ENCODE assay signal across 8 mouse cellular contexts in the genomic region with DNA sequence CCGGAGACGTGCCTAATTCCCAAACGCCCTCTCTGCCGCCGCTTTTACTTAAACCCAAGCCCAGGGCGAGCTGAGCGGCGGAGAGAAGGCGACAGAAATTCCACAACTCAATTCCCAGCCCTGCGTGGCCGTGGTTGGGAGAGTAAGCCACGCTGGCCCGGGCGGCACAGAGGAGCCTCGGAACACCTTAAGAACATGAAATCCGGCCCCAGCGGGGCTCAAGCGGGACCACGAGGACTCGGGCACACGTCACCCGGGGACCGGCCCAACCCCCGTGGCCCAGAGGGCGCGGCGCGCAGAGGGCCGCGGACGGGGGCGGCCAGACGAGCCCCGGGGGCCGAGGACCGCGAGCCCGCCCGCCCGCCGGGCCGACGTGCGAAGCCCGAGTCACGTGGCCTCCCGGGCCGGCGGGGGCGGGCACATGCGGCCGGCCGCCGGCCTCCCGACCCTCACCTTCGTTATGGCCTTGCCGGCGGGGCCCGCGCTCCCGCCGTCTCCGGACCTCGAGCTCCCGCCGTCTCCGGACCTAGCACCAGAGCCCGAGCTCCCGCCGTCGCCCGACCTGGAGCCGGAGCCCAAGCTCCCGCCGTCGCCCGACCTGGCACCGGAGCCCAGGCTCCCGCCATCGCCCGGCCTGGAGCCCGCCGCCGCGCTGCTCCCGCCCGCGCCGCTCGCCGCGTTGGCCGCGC. TPM values are rescaled to one million over a fixed set of nuclear protein-coding genes. Genes with fewer than 3 reads are reported as not detected.
A peak's percentile ranks its signal among the peaks of the same experiment; 100 is the strongest.
DNase-seq lines count a peak whose midpoint lies in the region; ATAC-seq and TF ChIP-seq lines count a peak whose summit lies in the region.

No protein-coding gene starts in this region.

- H3K4me1 ChIP-seq in bone marrow macrophage, adult 2 months (ENCODE audit: control insufficient read depth, insufficient read depth, low read length) = peaks cover 27% of the 10 kb centered on the region
- peaks cover 25% of the 10 kb centered on the region for H3K4me1 ChIP-seq in forebrain, embryonic 15.5 days
- peaks cover 18% of the 10 kb centered on the region for H3K4me1 ChIP-seq in lung, embryonic 16.5 days (replicated peaks; ENCODE audit: control insufficient read depth, insufficient read depth, low read length)

- peaks cover 3% of the 10 kb centered on the region; the same call in 1 of the 2 replicates for H3K36me3 ChIP-seq in forebrain, embryonic 15.5 days
- H3K36me3 ChIP-seq in lung, embryonic 16.5 days (ENCODE audit: control insufficient read depth, insufficient read depth, low read length) = peaks cover 14% of the 10 kb centered on the region

- H3K27ac ChIP-seq in bone marrow macrophage, adult 2 months (ENCODE audit: insufficient read depth, low read depth, low read length) = peak overlapping the region; percentile 87
- peak overlapping the region; percentile 97 for H3K27ac ChIP-seq in forebrain, embryonic 15.5 days (replicated peaks)
- peak overlapping the region; percentile 97 for H3K27ac ChIP-seq in lung, embryonic 16.5 days (ENCODE audit: low read length)

- H3K4me2 ChIP-seq in forebrain, embryonic 15.5 days (replicated peaks) = peak overlapping the region; percentile 83
- peak overlapping the region; percentile 83 for H3K4me2 ChIP-seq in lung, embryonic 16.5 days (ENCODE audit: low read depth, low read length)

- DNase-seq in heart, postnatal 36 days = peak; percentile 68 to 79
- DNase-seq in layer of hippocampus, adult 9-11 months = peak; percentile 35
- peak; percentile 48 for DNase-seq in ovary, adult 18-20 months (ENCODE audit: low spot score)
- peak; percentile 38 to 41 for DNase-seq in thymus, postnatal 10 days (ENCODE audit: low spot score in 2 of 2)

- WGBS in forebrain, embryonic 15.5 days = 7% methylated on average over 58 of the region's 94 CpGs
- 1% methylated on average over 72 of the region's 94 CpGs for WGBS in lung, embryonic 16.5 days

- peak; percentile 1 for ATAC-seq in CD4-positive, CD25-positive, alpha-beta regulatory T cell, adult 4 months
- peak; percentile 36 for ATAC-seq in forebrain, embryonic 15.5 days (replicated peaks)
- peak; percentile 18 for ATAC-seq in lung, embryonic 16.5 days (ENCODE audit: low read depth)

- H3K9me3 ChIP-seq in forebrain, embryonic 15.5 days = no peaks in the 10 kb centered on the region
- H3K9me3 ChIP-seq in lung, embryonic 16.5 days (ENCODE audit: control insufficient read depth, low read length) = no peaks in the 10 kb centered on the region

- H3K27me3 ChIP-seq in forebrain, embryonic 15.5 days = no peaks in the 10 kb centered on the region
- no peaks in the 10 kb centered on the region for H3K27me3 ChIP-seq in lung, embryonic 16.5 days (ENCODE audit: control insufficient read depth, insufficient read depth, low read depth, low read length)

- H3K9ac ChIP-seq in forebrain, embryonic 15.5 days (replicated peaks) = peak overlapping the region; percentile 93
- H3K9ac ChIP-seq in lung, embryonic 16.5 days (ENCODE audit: low read length) = peak overlapping the region; percentile 98

- no peak for TF ChIP-seq CTCF in bone marrow macrophage, adult 2 months (IDR thresholded peaks at IDR 0.05; ENCODE audit: low read depth, low read length)

- intact Hi-C loops in heart, postnatal 36 days (cut with DNase I) = loop anchor here (5.0 to 10.0 kb wide), 3 partner anchors 162 to 900 kb away; partner anchors contain the start of genes Dnajc13, Nphp3 and Srprb

- peak overlapping the region; percentile 86 for H3K4me3 ChIP-seq in bone marrow macrophage, adult 2 months (ENCODE audit: insufficient read depth, low read length)
- H3K4me3 ChIP-seq in forebrain, embryonic 15.5 days = peak overlapping the region; percentile 97
- H3K4me3 ChIP-seq in lung, embryonic 16.5 days (ENCODE audit: low read length) = peak overlapping the region; percentile 96

- TF ChIP-seq POLR2A in bone marrow macrophage, adult 2 months (IDR thresholded peaks at IDR 0.05; ENCODE audit: borderline replicate concordance, low read depth, low read length) = no peak

RNA-seq across cellular contexts. Expression of gene Cdv3, which starts 0.9 kb away (rescaled TPM):
- 100 to 1,000 TPM in 1 of 2 experiments, 10 to 100 TPM in 1; 97.5 to 227 TPM for polyA plus RNA-seq in CD4-positive, CD25-positive, alpha-beta regulatory T cell, adult 4 months (2017; shearing (Covaris generic))
- 87.7 and 93.1 TPM in 2 replicates for polyA plus RNA-seq in bone marrow macrophage, adult 2 months (2012; ENCODE audit: insufficient read depth, insufficient read length, missing spikeins)
- 74.1 and 92.1 TPM in 2 replicates for polyA plus RNA-seq in forebrain, embryonic 15.5 days (2015; fragmentation: Nextera tagmentation; extraction: Ambion mirVana)
- total RNA-seq in heart, postnatal 36 days (2021) = 100 to 1,000 TPM; 120 to 123 TPM
- 88.8 and 92.7 TPM in 2 replicates for polyA plus RNA-seq in lung, embryonic 16.5 days (2015; fragmentation: Nextera tagmentation; extraction: Ambion mirVana)

RNA-seq across cellular contexts. Expression of gene Topbp1, which starts 59.7 kb away (rescaled TPM):
- polyA plus RNA-seq in CD4-positive, CD25-positive, alpha-beta regulatory T cell, adult 4 months (2017; shearing (Covaris generic)) = 10 to 100 TPM; 25.0 to 27.5 TPM
- polyA plus RNA-seq in bone marrow macrophage, adult 2 months (2012; ENCODE audit: insufficient read depth, insufficient read length, missing spikeins) = 43.9 and 49.4 TPM in 2 replicates
- 38.4 and 38.5 TPM in 2 replicates for polyA plus RNA-seq in forebrain, embryonic 15.5 days (2015; fragmentation: Nextera tagmentation; extraction: Ambion mirVana)
- total RNA-seq in heart, postnatal 36 days (2021) = 10 to 100 TPM in 1 of 2 experiments, 1 to 10 TPM in 1; 9.1 to 13.2 TPM
- polyA plus RNA-seq in lung, embryonic 16.5 days (2015; fragmentation: Nextera tagmentation; extraction: Ambion mirVana) = 57.7 and 64.0 TPM in 2 replicates

RNA-seq across cellular contexts. Expression of gene 1300017J02Rik, which starts 59.9 kb away (rescaled TPM):
- not detected for polyA plus RNA-seq in CD4-positive, CD25-positive, alpha-beta regulatory T cell, adult 4 months (2017; shearing (Covaris generic))
- polyA plus RNA-seq in bone marrow macrophage, adult 2 months (2012; ENCODE audit: insufficient read depth, insufficient read length, missing spikeins) = not detected in 2 replicates
- 1.4 and 1.6 TPM in 2 replicates for polyA plus RNA-seq in forebrain, embryonic 15.5 days (2015; fragmentation: Nextera tagmentation; extraction: Ambion mirVana)
- total RNA-seq in heart, postnatal 36 days (2021) = not detected
- 2.3 and 4.0 TPM in 2 replicates for polyA plus RNA-seq in lung, embryonic 16.5 days (2015; fragmentation: Nextera tagmentation; extraction: Ambion mirVana)

Comparison
In these comparisons a context has a peak if more than half of its experiments do, and no peak if none do; other contexts are left out.
1. Peak in every context shown above with its lines: DNase-seq, ATAC-seq, H3K4me3 ChIP-seq and H3K27ac ChIP-seq.